Mouse (Mus musculus) layer of hippocampus, adult 11-12 months (tissue): ENCODE data around the gene Csgalnact2.
A peak's percentile ranks its signal among the peaks of the same experiment; 100 is the strongest.

ENCODE experiments used
- DNase-seq: peaks from one replicate; pipeline ENCODE4 v3.0.0; 2022; ENCODE audit warnings: low spot score

Csgalnact2 gene

GRCm38 (mm10) chr6:118138731-118139709, at the start of gene Csgalnact2:
Gene Csgalnact2 (minus strand): TSS chr6:118139140.
- DNase-seq: peak; percentile 92

GRCm38 (mm10) chr6:118188599-118188998, 49.7 kb upstream of the Csgalnact2 start:
- no peak for DNase-seq

GRCm38 (mm10) chr6:118187285-118187641, 48.3 kb upstream of the Csgalnact2 start:
- DNase-seq: no peak

- no peak for DNase-seq
Measured at GRCm38 (mm10) chr6:118186620-118187284, 47.8 kb upstream of the Csgalnact2 start.

GRCm38 (mm10) chr6:118184126-118184525, 45.2 kb upstream of the Csgalnact2 start:
- no peak for DNase-seq

GRCm38 (mm10) chr6:118180085-118180423, 41.1 kb upstream of the Csgalnact2 start:
- no peak for DNase-seq

- DNase-seq: peak; percentile 71
Measured at GRCm38 (mm10) chr6:118179316-118180084, 40.6 kb upstream of the Csgalnact2 start.

GRCm38 (mm10) chr6:118173975-118174328, 35.0 kb upstream of the Csgalnact2 start:
- no peak for DNase-seq

GRCm38 (mm10) chr6:118173251-118173974, 34.5 kb upstream of the Csgalnact2 start:
- no peak for DNase-seq

GRCm38 (mm10) chr6:118171386-118171785, 32.4 kb upstream of the Csgalnact2 start:
- DNase-seq: no peak

- DNase-seq: no peak
Measured at GRCm38 (mm10) chr6:118168106-118168505, 29.2 kb upstream of the Csgalnact2 start.

GRCm38 (mm10) chr6:118167013-118167412, 28.1 kb upstream of the Csgalnact2 start:
- DNase-seq: no peak

- no peak for DNase-seq
Measured at GRCm38 (mm10) chr6:118165516-118165915, 26.6 kb upstream of the Csgalnact2 start.

- DNase-seq: no peak
Measured at GRCm38 (mm10) chr6:118164691-118165090, 25.8 kb upstream of the Csgalnact2 start.

GRCm38 (mm10) chr6:118163086-118163485, 24.1 kb upstream of the Csgalnact2 start:
- DNase-seq: no peak

- no peak for DNase-seq
Measured at GRCm38 (mm10) chr6:118162457-118163082, 23.6 kb upstream of the Csgalnact2 start.

- DNase-seq: no peak
Measured at GRCm38 (mm10) chr6:118153091-118153490, 14.2 kb upstream of the Csgalnact2 start.

GRCm38 (mm10) chr6:118150988-118151387, 12.0 kb upstream of the Csgalnact2 start:
- no peak for DNase-seq

- no peak for DNase-seq
Measured at GRCm38 (mm10) chr6:118150538-118150937, 11.6 kb upstream of the Csgalnact2 start.

- DNase-seq: no peak
Measured at GRCm38 (mm10) chr6:118150128-118150527, 11.2 kb upstream of the Csgalnact2 start.

- peak; percentile 12 for DNase-seq
Measured at GRCm38 (mm10) chr6:118140961-118141360, 2.0 kb upstream of the Csgalnact2 start.
